Mouse (Mus musculus) liver, adult 2 months (tissue): ENCODE data around the gene Nek7.

Source experiments
- CTCF ChIP-seq: fragments of 200-500 bp; IDR thresholded peaks from 2 replicates; pipeline ENCODE4 v1.5.1; 2011; ENCODE audit warnings: low read depth, low read length, control low read depth
- POLR2A ChIP-seq: fragments of 200-500 bp; IDR thresholded peaks from 2 replicates; pipeline ENCODE4 v1.6.1; 2011; ENCODE audit warnings: low read length, control low read depth; ENCODE audit not compliant: insufficient read depth; ENCODE audit errors: extremely low read depth

- TF ChIP-seq CTCF (no peak), POLR2A (no peak)
Observed at GRCm38 (mm10) chr1:138643306-138643830, 23.4 kb upstream of the Nek7 start.
